Mouse (Mus musculus) embryonic fibroblast, embryonic 13.5 days (primary cell): ENCODE measurements around the gene Shroom3.

Experiments
- CTCF ChIP-seq: IDR thresholded peaks from 2 replicates; pipeline ENCODE4 v1.5.1; 2011; ENCODE audit warnings: mild to moderate bottlenecking, control low read depth, low read length, moderate library complexity, borderline replicate concordance; ENCODE audit not compliant: insufficient read depth
- POLR2A ChIP-seq: IDR thresholded peaks from 2 replicates; pipeline ENCODE4 v1.6.1; 2011; ENCODE audit warnings: low read depth, mild to moderate bottlenecking, control low read depth, low read length, moderate library complexity

DNA sequence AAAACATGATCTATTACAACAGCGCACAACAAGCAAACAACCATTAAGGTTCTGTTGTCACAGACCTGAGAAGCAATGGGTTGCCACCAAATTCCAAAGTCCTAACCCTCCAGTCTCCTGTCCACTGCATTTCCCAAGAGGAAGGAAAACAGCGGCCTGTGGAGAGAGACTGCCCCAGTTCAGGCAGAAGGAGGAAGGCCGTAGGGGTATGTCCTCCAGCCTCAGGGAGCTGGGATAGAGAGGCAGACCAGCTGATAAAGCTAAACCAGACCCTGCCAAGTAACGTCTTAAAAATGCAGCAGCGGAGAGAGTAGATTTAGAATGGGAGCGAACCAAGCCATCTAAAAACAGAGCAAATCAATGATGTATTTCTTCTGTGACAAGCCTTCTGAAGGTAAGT lies 316.8 kb downstream of the Shroom3 start:
- TF ChIP-seq CTCF, result no peak
- no peak for TF ChIP-seq POLR2A
